Mouse (Mus musculus): ENCODE results near the gene Gm3646. TPM values are rescaled to one million over a fixed set of nuclear protein-coding genes. Genes with fewer than 3 reads are reported as not detected.

Gm3646 gene
- polyA plus RNA-seq, 1 experiment from 2014 or later = not detected

DNA sequence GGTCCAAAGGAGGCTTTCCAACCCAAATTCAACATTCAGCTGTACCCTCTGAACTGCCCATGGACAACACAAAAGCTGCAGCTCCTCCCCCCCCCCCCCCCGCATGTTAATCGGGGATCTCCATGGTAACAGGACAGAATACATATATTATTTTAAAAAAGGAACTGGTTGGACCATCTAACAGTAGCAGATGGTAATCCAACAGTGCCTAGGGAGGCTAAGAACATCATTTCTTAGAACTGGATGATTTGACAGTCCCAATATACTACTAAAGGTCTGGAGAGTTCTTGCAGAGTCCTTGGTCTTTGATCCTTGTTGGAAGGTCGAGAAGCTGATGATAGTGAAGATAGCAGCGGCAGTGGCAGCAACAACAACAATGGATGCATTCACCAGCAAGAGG, 19.1 kb upstream of the Gm3646 start:
- Histone ChIP-seq H3K4me3 (ENCODE audit: low read depth, low read length) (no peak overlapping the region), H3K27me3 (ENCODE audit: insufficient read depth, low read length) (no peaks in the 10 kb centered on the region), H3K4me2 (ENCODE audit: low read depth, low read length) (no peak overlapping the region), H3K36me3 (replicated peaks; ENCODE audit: insufficient read depth, low read length) (no peaks in the 10 kb centered on the region), H3K9ac (replicated peaks) (no peak overlapping the region), H3K9me3 (ENCODE audit: low read length) (no peaks in the 10 kb centered on the region), H3K27ac (ENCODE audit: low read depth) (no peak overlapping the region), H3K4me1 (ENCODE audit: insufficient read depth) (no peaks in the 10 kb centered on the region)
- TF ChIP-seq CTCF (IDR thresholded peaks at IDR 0.05; ENCODE audit: low read depth) (no peak), EP300 (IDR thresholded peaks at IDR 0.05; ENCODE audit: low read depth) (no peak)
- WGBS (ENCODE audit: insufficient replicate concordance) = 44% methylated on average over 4 of the region's 4 CpGs
- ATAC-seq (no peak), DNase-seq (no peak)

DNA sequence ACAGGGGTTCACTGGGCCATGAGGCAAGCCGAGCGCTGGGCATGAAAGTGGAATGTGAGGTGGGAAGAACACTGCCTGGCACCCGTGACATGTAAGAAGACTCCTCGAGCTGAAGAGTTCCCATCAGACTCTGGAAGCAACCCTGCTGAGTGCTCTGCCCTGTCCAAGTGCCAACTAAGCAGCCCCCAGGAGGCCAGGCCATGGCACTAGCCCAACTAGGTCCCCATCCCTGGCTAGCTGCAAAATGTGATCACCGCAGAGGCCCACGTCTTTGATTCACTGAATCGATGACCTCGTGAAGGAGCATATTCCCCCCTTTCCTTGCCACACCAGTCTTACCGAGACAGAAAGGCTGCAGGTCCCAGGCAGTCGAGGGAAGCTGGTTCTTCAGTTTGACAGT, 14.5 kb upstream of the Gm3646 start:
- H3K27me3 ChIP-seq (ENCODE audit: insufficient read depth, low read length) = no peaks in the 10 kb centered on the region
- H3K9ac ChIP-seq (replicated peaks) = no peak overlapping the region
- H3K27ac ChIP-seq (ENCODE audit: low read depth) = no peak overlapping the region
- H3K36me3 ChIP-seq (replicated peaks; ENCODE audit: insufficient read depth, low read length) = no peaks in the 10 kb centered on the region
- H3K4me1 ChIP-seq (ENCODE audit: insufficient read depth) = no peaks in the 10 kb centered on the region
- ATAC-seq (no peak), DNase-seq (no peak)
- H3K4me2 ChIP-seq (ENCODE audit: low read depth, low read length) = no peak overlapping the region
- H3K4me3 ChIP-seq (ENCODE audit: low read depth, low read length) = no peak overlapping the region
- TF ChIP-seq EP300 (IDR thresholded peaks at IDR 0.05; ENCODE audit: low read depth) (no peak), CTCF (IDR thresholded peaks at IDR 0.05; ENCODE audit: low read depth) (no peak)
- no peaks in the 10 kb centered on the region for H3K9me3 ChIP-seq (ENCODE audit: low read length)
- 76% methylated on average over 10 of the region's 10 CpGs for WGBS (ENCODE audit: insufficient replicate concordance)

DNA sequence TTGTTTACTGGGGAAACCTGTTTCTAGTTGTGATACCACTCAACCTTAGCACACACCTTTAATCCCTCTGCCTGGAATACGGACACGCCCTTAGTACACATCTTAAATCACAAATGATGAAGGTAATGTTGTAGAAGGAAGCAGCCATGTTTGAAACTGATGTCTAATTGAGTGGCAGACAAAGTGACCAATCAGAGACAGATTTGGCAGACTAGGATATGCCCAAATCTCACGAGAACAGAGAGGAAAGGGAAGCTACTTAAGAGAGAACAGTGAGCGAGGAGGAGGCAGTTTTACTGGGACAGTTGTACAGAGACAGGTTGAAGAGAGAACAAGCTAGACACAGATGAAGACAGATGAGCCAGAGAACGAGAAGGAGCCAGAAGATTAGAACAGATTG, 10.6 kb upstream of the Gm3646 start:
- Histone ChIP-seq H3K4me1 (ENCODE audit: insufficient read depth) (peaks cover 4% of the 10 kb centered on the region; the same call in 1 of the 2 replicates), H3K9ac (replicated peaks) (no peak overlapping the region), H3K27me3 (ENCODE audit: insufficient read depth, low read length) (no peaks in the 10 kb centered on the region), H3K27ac (ENCODE audit: low read depth) (no peak overlapping the region), H3K9me3 (ENCODE audit: low read length) (no peaks in the 10 kb centered on the region), H3K4me3 (ENCODE audit: low read depth, low read length) (no peak overlapping the region), H3K4me2 (ENCODE audit: low read depth, low read length) (no peak overlapping the region), H3K36me3 (replicated peaks; ENCODE audit: insufficient read depth, low read length) (no peaks in the 10 kb centered on the region)
- ATAC-seq (no peak), DNase-seq (no peak)
- no peak for TF ChIP-seq EP300 (IDR thresholded peaks at IDR 0.05; ENCODE audit: low read depth)
- TF ChIP-seq CTCF (IDR thresholded peaks at IDR 0.05; ENCODE audit: low read depth) = no peak
- 70% methylated on average over 5 of the region's 5 CpGs for WGBS (ENCODE audit: insufficient replicate concordance)

DNA sequence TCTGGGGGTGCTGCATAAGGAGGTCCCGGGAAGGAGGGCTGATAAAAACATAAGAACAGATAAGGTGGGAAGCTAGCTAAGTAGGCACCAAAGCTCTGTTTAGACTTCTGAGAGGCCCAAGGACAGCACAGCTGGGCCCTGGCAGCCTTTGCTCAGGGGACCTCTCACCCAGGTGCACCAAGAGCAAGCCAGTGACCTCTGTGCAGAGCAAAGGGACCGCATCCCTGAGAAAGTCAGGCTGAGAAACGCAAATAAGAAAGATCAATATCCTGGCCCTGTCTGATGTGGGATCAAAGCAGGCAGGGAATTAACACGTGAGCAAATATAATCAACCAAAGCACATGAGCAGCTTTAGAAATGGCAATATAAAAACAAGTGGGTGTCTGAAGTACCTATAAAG, 7.9 kb upstream of the Gm3646 start:
- WGBS (ENCODE audit: insufficient replicate concordance) = 54% methylated on average over 4 of the region's 4 CpGs
- Histone ChIP-seq H3K4me1 (ENCODE audit: insufficient read depth) (peaks cover 4% of the 10 kb centered on the region; the same call in 1 of the 2 replicates), H3K4me3 (ENCODE audit: low read depth, low read length) (no peak overlapping the region), H3K9ac (replicated peaks) (no peak overlapping the region), H3K9me3 (ENCODE audit: low read length) (no peaks in the 10 kb centered on the region), H3K36me3 (replicated peaks; ENCODE audit: insufficient read depth, low read length) (no peaks in the 10 kb centered on the region), H3K27me3 (ENCODE audit: insufficient read depth, low read length) (no peaks in the 10 kb centered on the region), H3K27ac (ENCODE audit: low read depth) (peak overlapping the region; percentile 52), H3K4me2 (ENCODE audit: low read depth, low read length) (no peak overlapping the region)
- TF ChIP-seq CTCF (IDR thresholded peaks at IDR 0.05; ENCODE audit: low read depth) (no peak), EP300 (IDR thresholded peaks at IDR 0.05; ENCODE audit: low read depth) (no peak)
- DNase-seq (peak; percentile 33), ATAC-seq (peak; percentile 99)

DNA sequence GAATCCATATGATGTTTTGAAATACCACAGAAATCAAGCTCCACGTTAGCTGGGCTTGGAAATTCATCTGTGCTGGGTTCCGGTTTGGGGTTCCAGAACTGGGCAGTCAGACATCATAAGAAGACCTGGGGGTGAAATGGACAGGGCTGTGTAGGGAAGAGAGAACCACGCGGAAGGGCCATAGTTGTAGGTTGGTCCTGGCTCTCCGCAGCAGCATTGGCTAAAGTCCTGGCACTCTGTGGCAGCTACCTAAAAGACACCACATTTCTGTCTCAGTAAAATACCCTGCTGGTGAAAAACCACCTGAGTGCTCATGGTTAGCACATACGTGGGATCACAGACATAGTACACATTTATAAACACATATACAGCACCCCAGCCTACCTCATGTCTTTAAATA, 343 bp downstream of the Gm3646 start:
- Histone ChIP-seq H3K27me3 (ENCODE audit: insufficient read depth, low read length) (no peaks in the 10 kb centered on the region), H3K27ac (ENCODE audit: low read depth) (no peak overlapping the region), H3K36me3 (replicated peaks; ENCODE audit: insufficient read depth, low read length) (no peaks in the 10 kb centered on the region), H3K9ac (replicated peaks) (no peak overlapping the region), H3K9me3 (ENCODE audit: low read length) (no peaks in the 10 kb centered on the region), H3K4me3 (ENCODE audit: low read depth, low read length) (no peak overlapping the region), H3K4me2 (ENCODE audit: low read depth, low read length) (no peak overlapping the region), H3K4me1 (ENCODE audit: insufficient read depth) (no peaks in the 10 kb centered on the region)
- DNase-seq (no peak), ATAC-seq (no peak)
- TF ChIP-seq EP300 (IDR thresholded peaks at IDR 0.05; ENCODE audit: low read depth) (no peak), CTCF (IDR thresholded peaks at IDR 0.05; ENCODE audit: low read depth) (no peak)
- WGBS (ENCODE audit: insufficient replicate concordance) = 80% methylated on average over 6 of the region's 6 CpGs

DNA sequence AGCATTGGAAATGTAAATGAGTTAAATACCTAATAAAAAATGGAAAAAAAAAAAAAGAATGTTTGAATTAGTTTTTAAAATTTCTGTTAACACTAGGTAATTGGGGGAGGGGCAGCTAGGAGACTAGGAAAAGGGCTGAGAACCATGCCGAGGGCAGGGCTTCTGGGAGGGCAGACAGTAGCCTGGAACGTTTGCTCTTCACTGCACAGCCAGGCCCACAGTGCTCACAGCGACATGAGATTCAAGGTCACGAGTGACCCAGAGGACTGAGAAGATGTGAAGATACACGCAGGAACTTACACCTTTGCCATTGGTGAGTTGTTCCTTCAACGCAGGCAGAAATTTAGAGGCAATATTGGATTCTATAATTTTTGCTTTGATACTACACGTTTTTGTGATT, 2.2 kb downstream of the Gm3646 start:
- TF ChIP-seq EP300 (IDR thresholded peaks at IDR 0.05; ENCODE audit: low read depth) = no peak
- no peak for TF ChIP-seq CTCF (IDR thresholded peaks at IDR 0.05; ENCODE audit: low read depth)
- Histone ChIP-seq H3K9ac (replicated peaks) (no peak overlapping the region), H3K4me3 (ENCODE audit: low read depth, low read length) (no peak overlapping the region), H3K36me3 (replicated peaks; ENCODE audit: insufficient read depth, low read length) (no peaks in the 10 kb centered on the region), H3K4me2 (ENCODE audit: low read depth, low read length) (no peak overlapping the region), H3K27me3 (ENCODE audit: insufficient read depth, low read length) (no peaks in the 10 kb centered on the region), H3K27ac (ENCODE audit: low read depth) (no peak overlapping the region), H3K9me3 (ENCODE audit: low read length) (no peaks in the 10 kb centered on the region), H3K4me1 (ENCODE audit: insufficient read depth) (no peaks in the 10 kb centered on the region)
- DNase-seq (no peak), ATAC-seq (no peak)
- 75% methylated on average over 7 of the region's 7 CpGs for WGBS (ENCODE audit: insufficient replicate concordance)

DNA sequence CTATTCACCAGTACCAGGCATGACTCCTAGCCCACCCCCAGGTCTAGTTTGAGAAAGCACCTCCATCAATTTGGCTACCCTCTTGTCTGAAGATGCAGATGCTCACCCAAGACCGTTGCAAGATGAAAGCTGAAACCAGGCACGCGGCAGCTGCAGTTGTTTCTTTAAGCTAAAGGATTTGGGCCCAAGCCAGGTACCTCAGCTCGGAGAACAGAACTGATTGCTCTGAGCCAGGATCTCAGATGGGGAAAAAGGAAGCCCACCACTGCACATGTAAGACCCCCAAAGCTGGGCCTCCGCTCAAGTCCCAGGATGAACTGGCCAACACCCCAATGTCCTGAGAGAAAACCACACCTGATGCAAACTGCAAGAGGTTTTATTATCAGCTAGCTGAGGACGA, 7.6 kb downstream of the Gm3646 start:
- H3K9me3 ChIP-seq (ENCODE audit: low read length) = no peaks in the 10 kb centered on the region
- ATAC-seq = no peak
- H3K4me3 ChIP-seq (ENCODE audit: low read depth, low read length) = no peak overlapping the region

More for the DNA sequence above, 7.6 kb downstream of the Gm3646 start:
- Histone ChIP-seq H3K4me1 (ENCODE audit: insufficient read depth) (no peaks in the 10 kb centered on the region), H3K9ac (replicated peaks) (no peak overlapping the region), H3K4me2 (ENCODE audit: low read depth, low read length) (no peak overlapping the region), H3K27me3 (ENCODE audit: insufficient read depth, low read length) (no peaks in the 10 kb centered on the region), H3K27ac (ENCODE audit: low read depth) (no peak overlapping the region), H3K36me3 (replicated peaks; ENCODE audit: insufficient read depth, low read length) (no peaks in the 10 kb centered on the region)
- no peak for DNase-seq
- TF ChIP-seq EP300 (IDR thresholded peaks at IDR 0.05; ENCODE audit: low read depth) (no peak), CTCF (IDR thresholded peaks at IDR 0.05; ENCODE audit: low read depth) (no peak)
- WGBS (ENCODE audit: insufficient replicate concordance) = 85% methylated on average over 6 of the region's 6 CpGs

All from liver, postnatal 0 days (tissue).